Mouse (Mus musculus): ENCODE measurements around the gene Eme2. TPM values are rescaled to one million over a fixed set of nuclear protein-coding genes. Genes with fewer than 3 reads are reported as not detected.

Eme2 gene
- polyA plus RNA-seq, 1 experiment from 2014 or later = 31.5 TPM

- Histone ChIP-seq H3K4me1 (no peaks in the 10 kb centered on the region), H3K27ac (no peak overlapping the region), H3K4me3 (replicated peaks) (no peak overlapping the region), H3K4me2 (no peak overlapping the region), H3K9ac (no peak overlapping the region), H3K9me3 (replicated peaks) (no peaks in the 10 kb centered on the region), H3K27me3 (no peaks in the 10 kb centered on the region), H3K36me3 (peaks cover 99% of the 10 kb centered on the region)
- no peak for ATAC-seq (replicated peaks; ENCODE audit: low FRiP score)
These were observed 19.1 kb upstream of the Eme2 start for GRCm38 (mm10) chr17:24913984-24914383.

DNA sequence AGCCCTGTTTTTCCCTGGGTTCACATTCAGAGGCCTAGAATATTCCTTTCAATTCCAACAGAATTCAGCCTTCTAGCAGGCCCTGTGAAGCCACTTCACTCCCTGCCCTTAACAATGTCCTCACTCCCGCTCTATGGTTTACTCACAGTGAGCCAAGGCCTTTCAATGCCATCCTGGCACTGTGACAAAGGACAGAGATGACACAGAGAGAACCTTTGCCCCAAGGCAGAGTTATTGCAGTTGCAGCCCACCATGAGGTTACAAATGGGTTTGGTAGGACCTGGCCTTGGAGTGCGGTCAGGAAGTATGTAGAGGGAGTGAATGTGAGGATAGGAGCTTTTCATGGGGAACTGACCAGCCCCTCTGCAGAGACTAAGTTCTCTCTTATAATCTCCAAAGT lies 12.7 kb upstream of the Eme2 start:
- H3K4me3 ChIP-seq (replicated peaks) = no peak overlapping the region
- no peaks in the 10 kb centered on the region for H3K4me1 ChIP-seq
- 94% methylated on average over 2 of the region's 2 CpGs for WGBS
- H3K9ac ChIP-seq = no peak overlapping the region
- no peak for ATAC-seq (replicated peaks; ENCODE audit: low FRiP score)
- no peak overlapping the region for H3K27ac ChIP-seq
- H3K9me3 ChIP-seq (replicated peaks) = no peaks in the 10 kb centered on the region
- no peaks in the 10 kb centered on the region for H3K27me3 ChIP-seq
- H3K4me2 ChIP-seq = no peak overlapping the region
- peaks cover 100% of the 10 kb centered on the region for H3K36me3 ChIP-seq

GRCm38 (mm10) chr17:24903767-24904166 lies 8.9 kb upstream of the Eme2 start:
- H3K36me3 ChIP-seq = peaks cover 100% of the 10 kb centered on the region
- H3K27ac ChIP-seq = no peak overlapping the region
- H3K9ac ChIP-seq = no peak overlapping the region
- ATAC-seq (replicated peaks; ENCODE audit: low FRiP score) = no peak
- H3K27me3 ChIP-seq = no peaks in the 10 kb centered on the region
- WGBS = 89% methylated on average over 9 of the region's 9 CpGs
- no peaks in the 10 kb centered on the region for H3K9me3 ChIP-seq (replicated peaks)
- no peaks in the 10 kb centered on the region for H3K4me1 ChIP-seq
- no peak overlapping the region for H3K4me3 ChIP-seq (replicated peaks)
- H3K4me2 ChIP-seq = no peak overlapping the region

DNA sequence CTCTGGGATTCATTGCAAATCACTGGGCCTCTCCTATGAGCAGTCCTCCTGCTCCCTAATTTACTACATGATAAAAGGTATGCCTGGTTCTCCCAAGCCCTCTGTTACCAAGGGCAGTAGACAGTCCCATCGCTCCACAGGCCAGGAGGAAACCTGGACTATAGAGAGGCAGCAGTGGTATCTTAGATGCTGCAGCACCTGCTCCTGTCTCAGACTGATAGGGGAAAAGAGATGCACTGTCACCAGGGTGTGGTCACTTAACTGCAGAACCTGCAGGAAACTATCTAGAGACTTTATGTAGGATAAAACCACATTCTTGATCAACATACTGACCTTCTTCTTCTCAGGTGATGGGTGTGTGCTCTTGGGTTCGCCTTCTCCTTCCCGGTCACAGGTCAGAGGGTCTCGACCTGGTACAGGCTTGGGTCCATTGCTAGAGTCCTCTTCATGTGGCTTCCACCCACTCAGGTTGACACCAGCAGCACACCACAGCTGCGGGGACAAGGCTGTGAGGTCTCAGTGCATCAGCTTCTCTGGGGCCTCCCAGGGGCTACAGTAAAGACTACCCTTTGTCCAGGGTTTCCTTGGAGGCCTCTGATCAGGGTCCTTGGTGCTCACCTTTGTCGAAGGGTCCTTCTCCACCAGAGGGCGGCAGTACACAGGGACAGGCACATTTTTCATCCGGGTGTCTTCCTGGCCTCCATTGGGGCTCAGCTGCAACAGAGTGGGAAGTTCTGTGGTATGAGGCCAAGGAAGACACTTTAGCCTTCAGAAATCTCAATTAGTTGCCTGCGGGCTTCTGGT lies 8.0 kb upstream of the Eme2 start:
- WGBS = 68% methylated on average over 9 of the region's 9 CpGs
- Histone ChIP-seq H3K4me2 (no peak overlapping the region), H3K27ac (no peak overlapping the region), H3K36me3 (peaks cover 100% of the 10 kb centered on the region), H3K27me3 (no peaks in the 10 kb centered on the region), H3K9me3 (replicated peaks) (no peaks in the 10 kb centered on the region), H3K4me1 (peaks cover 4% of the 10 kb centered on the region), H3K4me3 (replicated peaks) (no peak overlapping the region), H3K9ac (no peak overlapping the region)
- ATAC-seq (replicated peaks; ENCODE audit: low FRiP score) = no peak; the same call in 1 of the 2 replicates

- Histone ChIP-seq H3K4me2 (no peak overlapping the region), H3K9me3 (replicated peaks) (no peaks in the 10 kb centered on the region), H3K4me1 (peaks cover 12% of the 10 kb centered on the region), H3K9ac (no peak overlapping the region), H3K36me3 (peaks cover 98% of the 10 kb centered on the region), H3K27me3 (no peaks in the 10 kb centered on the region), H3K4me3 (replicated peaks) (no peak overlapping the region), H3K27ac (no peak overlapping the region)
- no peak for ATAC-seq (replicated peaks; ENCODE audit: low FRiP score)
- WGBS = 91% methylated on average over 5 of the region's 5 CpGs
These were observed 7.2 kb upstream of the Eme2 start for GRCm38 (mm10) chr17:24902124-24902523.

DNA sequence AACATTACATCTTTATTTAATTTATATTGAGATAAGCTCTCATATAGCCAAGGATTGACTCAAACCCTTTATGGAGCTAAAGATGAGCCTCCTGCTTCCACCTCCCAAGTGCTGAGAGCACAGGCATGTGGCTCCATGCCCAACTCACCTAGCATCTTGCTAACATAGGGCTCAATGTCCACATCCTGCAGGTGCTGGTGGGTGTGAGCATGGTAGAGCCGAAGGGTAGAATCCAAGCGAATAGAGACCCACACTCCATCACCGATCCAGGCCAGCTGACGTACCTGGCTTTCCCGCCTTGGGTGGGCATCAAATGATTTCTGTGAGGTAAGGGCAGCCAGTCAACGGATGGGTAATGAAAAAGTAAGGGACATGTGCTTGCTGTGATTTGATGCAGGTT lies 5.1 kb upstream of the Eme2 start:
- Histone ChIP-seq H3K9ac (no peak overlapping the region), H3K9me3 (replicated peaks) (no peaks in the 10 kb centered on the region), H3K27me3 (no peaks in the 10 kb centered on the region), H3K36me3 (peaks cover 77% of the 10 kb centered on the region), H3K27ac (no peak overlapping the region), H3K4me2 (no peak overlapping the region), H3K4me1 (peaks cover 29% of the 10 kb centered on the region), H3K4me3 (replicated peaks) (no peak overlapping the region)
- no peak for ATAC-seq (replicated peaks; ENCODE audit: low FRiP score)
- 94% methylated on average over 6 of the region's 6 CpGs for WGBS

DNA sequence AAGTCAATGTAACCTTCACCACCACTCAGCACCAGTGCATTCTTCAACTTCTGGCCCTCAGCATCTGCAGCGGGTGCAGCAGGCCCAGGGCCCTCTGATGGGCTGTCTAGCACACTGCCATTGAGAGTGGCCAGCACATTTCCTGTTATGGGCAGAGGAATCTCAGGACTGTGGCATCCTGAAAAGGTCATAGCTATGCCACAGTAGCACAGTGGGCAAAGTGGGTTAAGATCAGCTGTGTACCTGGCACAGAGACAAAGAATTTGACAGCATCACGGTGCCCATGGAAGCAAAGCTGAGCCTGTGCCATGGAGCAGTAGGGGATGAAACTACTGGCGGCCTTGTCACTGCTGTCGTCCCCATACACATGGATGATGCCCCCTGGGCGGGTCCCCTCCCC lies 4.3 kb upstream of the Eme2 start:
- H3K4me2 ChIP-seq = no peak overlapping the region
- H3K4me1 ChIP-seq = peaks cover 32% of the 10 kb centered on the region
- WGBS = 82% methylated on average over 5 of the region's 5 CpGs
- H3K27ac ChIP-seq = no peak overlapping the region
- H3K9ac ChIP-seq = no peak overlapping the region
- peaks cover 68% of the 10 kb centered on the region for H3K36me3 ChIP-seq
- no peaks in the 10 kb centered on the region for H3K27me3 ChIP-seq
- no peak for ATAC-seq (replicated peaks; ENCODE audit: low FRiP score)
- H3K9me3 ChIP-seq (replicated peaks) = no peaks in the 10 kb centered on the region
- H3K4me3 ChIP-seq (replicated peaks) = no peak overlapping the region

DNA sequence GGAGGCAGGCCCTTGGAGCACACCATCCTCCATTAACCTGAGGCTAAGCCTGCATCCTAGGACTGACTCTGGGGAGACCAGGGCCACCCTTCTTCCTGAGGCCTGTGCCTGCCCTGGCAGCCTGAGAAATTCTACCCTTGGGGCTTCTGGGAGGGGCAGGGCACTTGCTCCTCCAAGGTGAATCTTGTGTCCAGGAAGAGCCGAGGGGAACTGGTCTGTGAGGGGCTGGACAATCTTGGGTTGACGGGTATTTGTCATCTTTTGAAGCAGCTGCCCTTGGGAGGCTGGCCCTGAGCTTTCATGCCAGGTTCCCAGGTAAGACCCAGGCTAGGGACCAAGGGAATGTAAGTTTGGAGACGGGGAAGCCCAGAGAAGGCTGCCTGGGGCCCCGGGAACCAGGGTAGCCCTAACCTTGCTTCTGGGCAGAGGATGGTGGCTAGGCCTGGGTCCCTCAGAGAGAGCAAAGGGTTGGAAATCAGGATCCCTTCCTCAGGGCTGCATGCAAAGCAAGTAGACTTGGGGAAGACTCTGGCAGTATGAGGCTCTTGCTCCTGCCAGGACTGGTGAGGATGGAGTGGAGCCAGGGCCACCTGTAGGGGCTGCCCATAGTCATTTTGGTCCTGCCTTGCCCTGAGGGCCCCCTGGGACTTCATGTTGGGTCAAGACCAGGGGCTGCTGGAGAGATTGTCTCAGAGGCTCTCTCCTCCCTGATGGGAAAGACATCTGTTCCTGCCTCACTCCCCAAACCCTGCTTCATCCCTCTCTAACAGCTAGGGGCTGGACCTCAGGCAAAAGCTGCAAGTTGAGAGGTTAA lies 3.4 kb upstream of the Eme2 start:
- Histone ChIP-seq H3K27ac (no peak overlapping the region), H3K9ac (0 out of 2 replicates have a peak overlapping the region, but pooled peaks have one; percentile 92), H3K36me3 (peaks cover 67% of the 10 kb centered on the region), H3K4me1 (peaks cover 41% of the 10 kb centered on the region), H3K27me3 (no peaks in the 10 kb centered on the region), H3K4me2 (0 out of 2 replicates have a peak overlapping the region, but pooled peaks have one; percentile 97), H3K9me3 (replicated peaks) (no peaks in the 10 kb centered on the region), H3K4me3 (replicated peaks) (peak overlapping the region; percentile 77; the same call in 1 of the 2 replicates)
- ATAC-seq (replicated peaks; ENCODE audit: low FRiP score) = no peak
- WGBS = 80% methylated on average over 4 of the region's 4 CpGs

- Histone ChIP-seq H3K9ac (peak overlapping the region; percentile 92; the same call in 1 of the 2 replicates), H3K9me3 (replicated peaks) (no peaks in the 10 kb centered on the region), H3K27ac (no peak overlapping the region), H3K4me2 (peak overlapping the region; percentile 97; the same call in 1 of the 2 replicates), H3K36me3 (peaks cover 67% of the 10 kb centered on the region), H3K27me3 (no peaks in the 10 kb centered on the region), H3K4me3 (replicated peaks) (peak overlapping the region; percentile 77), H3K4me1 (peaks cover 41% of the 10 kb centered on the region)
- no peak for ATAC-seq (replicated peaks; ENCODE audit: low FRiP score)
- 74% methylated on average over 4 of the region's 4 CpGs for WGBS
These were observed 2.7 kb upstream of the Eme2 start for GRCm38 (mm10) chr17:24897600-24897999.

GRCm38 (mm10) chr17:24896993-24897269 lies 2.0 kb upstream of the Eme2 start:
- peak overlapping the region; percentile 92 for H3K9ac ChIP-seq
- H3K27me3 ChIP-seq = no peaks in the 10 kb centered on the region
- 31% methylated on average over 11 of the region's 11 CpGs for WGBS
- no peak for ATAC-seq (replicated peaks; ENCODE audit: low FRiP score)
- H3K4me1 ChIP-seq = peaks cover 41% of the 10 kb centered on the region
- peak overlapping the region; percentile 91; the same call in 1 of the 2 replicates for H3K27ac ChIP-seq
- H3K9me3 ChIP-seq (replicated peaks) = no peaks in the 10 kb centered on the region
- H3K4me3 ChIP-seq (replicated peaks) = peak overlapping the region; percentile 77
- H3K36me3 ChIP-seq = peaks cover 67% of the 10 kb centered on the region
- peak overlapping the region; percentile 97 for H3K4me2 ChIP-seq

GRCm38 (mm10) chr17:24896241-24896992 lies 1.5 kb upstream of the Eme2 start, which contains the start of gene Nme3:
Nme3 (plus strand) TSS chr17:24896500.
- H3K9me3 ChIP-seq (replicated peaks) = no peaks in the 10 kb centered on the region
- no peaks in the 10 kb centered on the region for H3K27me3 ChIP-seq
- H3K4me3 ChIP-seq (replicated peaks) = peak within 1 kb of the TSS; percentile 77
- 1% methylated on average over 50 of the region's 50 CpGs for WGBS
- H3K4me2 ChIP-seq = peak within 1 kb of the TSS; percentile 97
- H3K4me1 ChIP-seq = peaks cover 41% of the 10 kb centered on the region
- H3K27ac ChIP-seq = peak within 1 kb of the TSS; percentile 91
- H3K9ac ChIP-seq = peak within 1 kb of the TSS; percentile 92
- H3K36me3 ChIP-seq = peaks cover 67% of the 10 kb centered on the region
- peak; percentile 82 for ATAC-seq (replicated peaks; ENCODE audit: low FRiP score)

All from kidney, embryonic 15.5 days (tissue).